Mouse (Mus musculus) liver, postnatal 0 days (tissue): ENCODE results near the gene Edil3.

Experiments used
- CTCF ChIP-seq: sonication (generic); IDR thresholded peaks from 2 replicates; pipeline ENCODE4 v1.5.1; 2016; ENCODE audit warnings: antibody characterized with exemption, low read depth
- EP300 ChIP-seq: IDR thresholded peaks from 2 replicates; pipeline ENCODE4 v1.6.1; 2016; ENCODE audit warnings: antibody characterized with exemption, low read depth, mild to moderate bottlenecking

GRCm38 (mm10) chr13:88828362-88828761, 7.1 kb downstream of the Edil3 start:
- TF ChIP-seq CTCF, result no peak
- no peak for TF ChIP-seq EP300
